Mouse (Mus musculus) liver, embryonic 12.5 days (tissue): Measurements from ENCODE around the gene Tubb4a. TPM values are rescaled to one million over a fixed set of nuclear protein-coding genes. Genes with fewer than 3 reads are reported as not detected.

Source experiments
- ATAC-seq: fragments of 200-750 bp; cut with Nextera tagmentation; 2 replicates; pipeline ENCODE4 v1.8.0; 2017; ENCODE audit warnings: moderate number of reproducible peaks, mild to moderate bottlenecking, moderate library complexity
- H3K27ac ChIP-seq: fragments of 300-500 bp; sonication (generic); 2 replicates; pipeline ENCODE4 v1.5.1; 2016; ENCODE audit warnings: mild to moderate bottlenecking
- H3K27me3 ChIP-seq: fragments of 300-500 bp; sonication (generic); replicated peaks from 2 replicates; pipeline ENCODE4 v1.6.1; 2016; ENCODE audit warnings: mild to moderate bottlenecking, moderate library complexity
- H3K36me3 ChIP-seq: fragments of 300-500 bp; sonication (generic); 2 replicates; pipeline ENCODE4 v1.6.1; 2016; ENCODE audit warnings: mild to moderate bottlenecking, moderate library complexity
- H3K4me1 ChIP-seq: fragments of 300-500 bp; sonication (generic); 2 replicates; pipeline ENCODE4 v1.6.1; 2016
- H3K4me2 ChIP-seq: fragments of 300-500 bp; sonication (generic); 2 replicates; pipeline ENCODE4 v1.6.1; 2016; ENCODE audit warnings: mild to moderate bottlenecking, moderate library complexity
- H3K4me3 ChIP-seq: fragments of 300-500 bp; sonication (generic); 2 replicates; pipeline ENCODE4 v1.5.1; 2016; ENCODE audit warnings: mild to moderate bottlenecking, moderate library complexity
- H3K9ac ChIP-seq: fragments of 300-500 bp; sonication (generic); 2 replicates; pipeline ENCODE4 v1.6.1; 2016; ENCODE audit warnings: mild to moderate bottlenecking, moderate library complexity
- H3K9me3 ChIP-seq: fragments of 300-500 bp; sonication (generic); replicated peaks from 2 replicates; pipeline ENCODE4 v1.6.1; 2016; ENCODE audit warnings: mild to moderate bottlenecking, moderate library complexity
- WGBS: fragments of 180-500 bp; shearing (Covaris S2); methylation state at CpG from one replicate; pipeline ENCODE4 v1.1.7; 2016; ENCODE audit not compliant: insufficient replicate concordance; 5-methylcytosine and 5-hydroxymethylcytosine counted together
- polyA plus RNA-seq: library from polyadenylated mRNA; unstranded; fragments of >200 nt; fragmentation: Nextera tagmentation; extraction: Ambion mirVana; gene quantifications from 2 replicates; pipeline ENCODE4 v1.2.1, GENCODE M21; 2016

Gene Tubb4a
- polyA plus RNA-seq, 1 experiment from 2014 or later: 1.1 TPM

DNA sequence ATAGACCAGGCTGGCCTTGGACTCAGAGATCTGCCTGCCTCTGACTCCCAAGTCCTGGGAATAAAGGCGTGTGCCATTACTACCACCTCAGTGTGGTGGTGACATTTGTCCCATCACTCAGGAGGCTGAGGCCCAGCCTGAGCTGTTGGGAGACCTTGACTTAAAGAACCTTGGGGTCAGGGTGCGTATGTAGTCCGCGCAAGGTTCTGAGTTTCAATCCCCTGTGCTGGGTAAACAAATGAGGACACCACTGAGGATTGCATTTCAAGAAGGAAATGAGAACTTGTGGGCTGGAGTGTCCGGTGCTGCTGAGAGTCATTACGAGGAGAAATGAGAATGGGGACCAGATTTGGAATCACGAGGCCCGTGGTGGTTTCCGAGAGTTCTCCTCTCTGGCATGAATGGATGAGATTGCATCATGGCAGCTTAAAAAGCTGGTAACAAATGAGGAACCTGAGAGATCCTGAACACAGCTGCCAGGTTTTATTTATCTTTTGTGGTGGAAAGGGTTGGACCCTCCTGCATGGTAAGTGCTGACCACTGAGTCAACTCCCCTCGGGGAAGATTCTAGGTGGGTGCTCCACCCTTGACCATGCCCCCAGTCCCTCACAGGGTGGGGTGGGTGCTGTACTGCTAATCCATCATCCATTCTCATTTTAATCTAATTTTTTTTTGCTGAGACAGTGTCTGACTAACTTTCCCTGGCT lies 25.3 kb upstream of the Tubb4a start:
- ATAC-seq: no peak
- peaks cover 5% of the 10 kb centered on the region; the same call in 1 of the 2 replicates for H3K4me1 ChIP-seq
- H3K27me3 ChIP-seq: peaks cover 34% of the 10 kb centered on the region
- H3K4me2 ChIP-seq: no peak overlapping the region
- H3K9me3 ChIP-seq: no peaks in the 10 kb centered on the region
- H3K36me3 ChIP-seq: no peaks in the 10 kb centered on the region
- 58% methylated on average over 10 of the region's 10 CpGs for WGBS
- H3K9ac ChIP-seq: no peak overlapping the region
- H3K4me3 ChIP-seq: no peak overlapping the region
- no peak overlapping the region for H3K27ac ChIP-seq

DNA sequence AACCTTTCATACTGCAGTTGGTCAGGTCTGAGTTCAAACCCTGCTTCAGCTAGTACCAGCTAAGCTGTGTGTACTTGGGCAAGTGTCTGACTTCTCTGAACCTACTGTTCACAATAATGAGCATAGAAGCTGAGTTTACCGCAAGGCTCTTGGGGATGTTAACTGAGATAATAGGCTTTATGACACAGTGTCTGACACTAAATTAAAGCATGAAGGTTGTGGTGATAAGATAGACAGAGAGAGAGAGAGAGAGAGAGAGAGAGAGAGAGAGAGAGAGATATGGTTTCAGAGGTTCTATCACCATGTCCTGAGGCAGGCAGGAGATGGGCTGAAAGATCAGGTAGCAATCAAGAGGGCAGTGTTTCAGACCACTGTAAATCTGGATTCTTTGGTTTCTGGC lies 22.4 kb upstream of the Tubb4a start:
- Histone ChIP-seq H3K27me3 (peaks cover 40% of the 10 kb centered on the region), H3K27ac (no peak overlapping the region), H3K9ac (no peak overlapping the region), H3K4me1 (peaks cover 22% of the 10 kb centered on the region), H3K36me3 (no peaks in the 10 kb centered on the region), H3K4me3 (no peak overlapping the region), H3K9me3 (no peaks in the 10 kb centered on the region), H3K4me2 (no peak overlapping the region)
- WGBS: 39% methylated on average over 1 of the region's 1 CpGs
- no peak for ATAC-seq

DNA sequence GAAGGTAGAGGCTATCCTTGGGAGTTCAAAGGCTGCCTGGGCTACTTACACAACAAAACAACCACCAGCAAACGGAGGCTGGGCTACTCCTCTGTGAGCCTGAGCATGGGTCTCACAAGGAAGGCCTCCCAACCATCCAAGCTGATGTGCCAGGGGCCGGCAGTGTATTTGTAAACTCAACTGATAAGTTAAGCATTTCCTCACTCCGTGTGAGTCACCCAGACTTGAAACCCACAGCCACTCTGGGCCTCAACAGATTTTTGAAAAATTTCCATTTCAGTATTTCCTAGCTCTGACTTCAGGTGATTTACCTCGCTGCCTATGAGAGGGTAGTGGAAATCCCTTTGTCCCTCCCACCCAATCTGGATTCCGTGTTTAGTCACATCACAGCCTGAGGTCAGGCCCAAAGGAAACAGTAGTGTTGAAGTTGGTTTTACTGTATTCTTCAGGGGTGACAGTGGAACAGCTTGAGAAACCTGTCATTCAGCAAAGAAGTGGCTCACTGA lies 21.1 kb upstream of the Tubb4a start:
- Histone ChIP-seq H3K36me3 (no peaks in the 10 kb centered on the region), H3K9me3 (no peaks in the 10 kb centered on the region), H3K4me2 (no peak overlapping the region), H3K9ac (no peak overlapping the region), H3K4me1 (peaks cover 32% of the 10 kb centered on the region), H3K27me3 (peaks cover 42% of the 10 kb centered on the region), H3K4me3 (no peak overlapping the region), H3K27ac (no peak overlapping the region)
- no peak for ATAC-seq
- WGBS: 30% methylated on average over 5 of the region's 5 CpGs

DNA sequence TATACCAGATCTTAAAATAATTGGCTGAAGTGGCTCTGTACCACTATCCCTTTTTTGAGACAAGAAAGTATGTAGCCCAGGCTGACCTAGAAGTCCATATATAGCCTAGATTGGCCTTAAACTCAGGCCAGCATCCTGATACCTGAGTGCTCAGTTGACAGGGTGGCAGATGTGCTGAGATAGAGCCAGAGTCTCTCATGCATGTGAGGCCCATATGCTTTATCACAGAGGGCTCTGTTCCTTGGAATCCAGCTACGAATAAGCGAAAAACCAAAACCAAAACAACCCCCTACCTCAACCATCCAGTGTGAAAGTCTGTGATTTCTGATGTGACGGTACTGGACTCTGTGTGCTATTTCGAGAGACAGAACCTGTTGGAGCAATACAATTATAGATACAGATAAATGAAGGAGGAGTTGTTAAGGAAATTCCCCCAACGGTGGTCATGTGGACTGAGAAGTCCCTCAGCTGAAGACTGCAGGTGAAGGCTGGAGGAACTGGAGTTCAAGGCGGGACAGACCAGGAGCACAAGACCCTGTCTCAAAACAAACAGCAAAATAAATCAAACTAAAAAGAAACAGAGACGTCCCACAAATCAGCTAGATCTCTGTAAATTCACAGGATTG lies 20.6 kb upstream of the Tubb4a start:
- WGBS: 59% methylated on average over 7 of the region's 7 CpGs
- ATAC-seq: no peak
- H3K4me2 ChIP-seq: no peak overlapping the region
- no peak overlapping the region for H3K4me3 ChIP-seq
- H3K9me3 ChIP-seq: no peaks in the 10 kb centered on the region
- H3K27ac ChIP-seq: no peak overlapping the region
- peaks cover 35% of the 10 kb centered on the region for H3K4me1 ChIP-seq
- no peak overlapping the region for H3K9ac ChIP-seq
- H3K36me3 ChIP-seq: no peaks in the 10 kb centered on the region
- peaks cover 42% of the 10 kb centered on the region for H3K27me3 ChIP-seq

DNA sequence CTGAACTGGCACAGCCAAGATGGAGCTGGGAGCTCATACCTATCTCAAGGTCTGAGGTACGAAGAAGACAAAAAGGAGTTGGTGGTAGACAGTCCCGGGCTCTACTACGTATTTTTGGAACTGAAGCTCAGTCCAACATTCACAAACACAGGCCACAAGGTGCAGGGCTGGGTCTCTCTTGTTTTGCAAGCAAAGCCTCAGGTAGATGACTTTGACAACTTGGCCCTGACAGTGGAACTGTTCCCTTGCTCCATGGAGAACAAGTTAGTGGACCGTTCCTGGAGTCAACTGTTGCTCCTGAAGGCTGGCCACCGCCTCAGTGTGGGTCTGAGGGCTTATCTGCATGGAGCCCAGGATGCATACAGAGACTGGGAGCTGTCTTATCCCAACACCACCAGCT lies 19.5 kb upstream of the Tubb4a start:
- WGBS: 70% methylated on average over 5 of the region's 5 CpGs
- ATAC-seq: no peak
- no peak overlapping the region for H3K4me2 ChIP-seq
- no peak overlapping the region for H3K27ac ChIP-seq
- H3K9ac ChIP-seq: no peak overlapping the region
- H3K9me3 ChIP-seq: no peaks in the 10 kb centered on the region
- H3K27me3 ChIP-seq: peaks cover 45% of the 10 kb centered on the region
- H3K4me1 ChIP-seq: peaks cover 35% of the 10 kb centered on the region
- no peak overlapping the region for H3K4me3 ChIP-seq
- H3K36me3 ChIP-seq: no peaks in the 10 kb centered on the region

DNA sequence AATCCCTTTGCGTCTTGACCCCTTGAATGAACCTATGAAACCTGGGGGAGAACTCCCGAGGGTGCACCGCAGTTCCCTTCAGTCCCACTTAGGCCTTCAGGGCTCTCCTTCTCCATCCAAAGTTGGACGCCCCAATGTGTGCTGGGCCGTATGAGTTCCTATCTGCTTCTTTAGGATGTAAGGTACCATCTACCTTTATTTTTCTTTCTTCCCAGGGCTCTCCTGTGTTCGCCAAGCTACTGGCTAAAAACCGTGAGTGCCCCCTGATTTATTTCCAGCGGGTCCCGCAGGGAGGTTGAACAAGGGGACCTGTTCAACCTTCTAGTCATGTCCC lies 18.4 kb upstream of the Tubb4a start:
- Histone ChIP-seq H3K4me1 (peaks cover 35% of the 10 kb centered on the region), H3K36me3 (no peaks in the 10 kb centered on the region), H3K9ac (no peak overlapping the region), H3K27me3 (peaks cover 49% of the 10 kb centered on the region), H3K27ac (no peak overlapping the region), H3K9me3 (no peaks in the 10 kb centered on the region), H3K4me3 (peak overlapping the region; percentile 58), H3K4me2 (peak overlapping the region; percentile 80)
- WGBS: 17% methylated on average over 9 of the region's 9 CpGs
- ATAC-seq: no peak

DNA sequence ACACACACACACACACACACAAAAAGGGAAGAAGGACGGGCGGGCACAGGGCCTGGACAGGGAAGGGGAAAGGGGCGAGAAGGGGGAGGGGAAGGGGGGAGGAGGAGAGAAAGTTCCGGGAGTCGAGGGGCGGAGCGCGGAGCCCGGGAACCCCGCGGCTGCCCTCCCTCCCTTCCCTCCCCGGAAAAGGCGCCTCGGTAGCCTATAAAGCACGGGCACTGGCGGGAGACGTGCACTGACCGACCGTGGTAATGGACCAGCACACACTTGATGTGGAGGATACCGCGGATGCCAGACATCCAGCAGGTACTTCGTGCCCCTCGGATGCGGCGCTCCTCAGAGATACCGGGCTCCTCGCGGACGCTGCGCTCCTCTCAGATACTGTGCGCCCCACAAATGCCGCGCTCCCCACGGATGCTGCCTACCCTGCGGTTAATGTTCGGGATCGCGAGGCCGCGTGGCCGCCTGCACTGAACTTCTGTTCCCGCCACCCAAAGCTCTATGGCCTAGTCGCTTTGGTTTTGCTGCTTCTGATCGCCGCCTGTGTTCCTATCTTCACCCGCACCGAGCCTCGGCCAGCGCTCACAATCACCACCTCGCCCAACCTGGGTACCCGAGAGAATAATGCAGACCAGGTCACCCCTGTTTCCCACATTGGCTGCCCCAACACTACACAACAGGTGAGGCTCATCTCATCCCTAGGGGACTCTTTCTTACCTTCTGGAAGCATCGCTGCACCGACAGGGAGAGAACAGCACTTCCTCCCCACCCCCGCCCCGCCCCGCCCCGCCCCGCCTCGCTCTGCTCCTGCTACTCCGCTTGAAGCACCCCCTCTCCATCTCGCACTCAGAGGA lies 17.8 kb upstream of the Tubb4a start, which contains the start of gene Tnfsf9:
Tnfsf9 (plus strand) TSS at position 145 of the 854 bp plus-strand sequence.
- H3K27ac ChIP-seq: 0 out of 2 replicates have a peak within 1 kb of the TSS, but pooled peaks have one; percentile 54
- H3K9ac ChIP-seq: peak within 1 kb of the TSS; percentile 53
- WGBS: under 1% methylated on average over 58 of the region's 61 CpGs

DNA sequence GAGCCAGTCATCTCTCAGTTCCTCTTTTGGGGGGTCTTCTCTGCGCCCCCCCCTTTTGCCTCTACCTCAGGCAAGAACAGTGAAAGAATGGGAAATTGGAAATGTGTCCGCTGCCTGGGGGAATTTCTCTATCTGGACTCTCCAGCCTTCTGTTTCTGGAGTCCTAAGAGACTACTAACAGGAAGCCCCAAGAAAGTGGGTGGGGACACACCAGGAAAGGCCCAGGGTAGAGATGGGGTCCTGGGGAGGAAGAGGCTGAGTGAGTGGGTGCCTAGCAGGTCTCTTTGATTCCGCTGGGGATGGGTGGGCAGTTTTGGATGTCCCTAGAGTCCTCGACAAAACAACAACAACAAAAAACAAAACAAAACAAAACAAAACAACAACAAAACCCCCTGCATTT lies 16.9 kb upstream of the Tubb4a start:
- 27% methylated on average over 4 of the region's 4 CpGs for WGBS
- no peak overlapping the region for H3K9ac ChIP-seq

More for the DNA sequence above, 17.8 kb upstream of the Tubb4a start, which contains the start of gene Tnfsf9:
- peak within 1 kb of the TSS; percentile 80 for H3K4me2 ChIP-seq
- H3K4me1 ChIP-seq: peaks cover 37% of the 10 kb centered on the region
- H3K36me3 ChIP-seq: no peaks in the 10 kb centered on the region
- H3K4me3 ChIP-seq: peak within 1 kb of the TSS; percentile 58
- peaks cover 49% of the 10 kb centered on the region for H3K27me3 ChIP-seq
- ATAC-seq: peak; percentile 42
- no peaks in the 10 kb centered on the region for H3K9me3 ChIP-seq

DNA sequence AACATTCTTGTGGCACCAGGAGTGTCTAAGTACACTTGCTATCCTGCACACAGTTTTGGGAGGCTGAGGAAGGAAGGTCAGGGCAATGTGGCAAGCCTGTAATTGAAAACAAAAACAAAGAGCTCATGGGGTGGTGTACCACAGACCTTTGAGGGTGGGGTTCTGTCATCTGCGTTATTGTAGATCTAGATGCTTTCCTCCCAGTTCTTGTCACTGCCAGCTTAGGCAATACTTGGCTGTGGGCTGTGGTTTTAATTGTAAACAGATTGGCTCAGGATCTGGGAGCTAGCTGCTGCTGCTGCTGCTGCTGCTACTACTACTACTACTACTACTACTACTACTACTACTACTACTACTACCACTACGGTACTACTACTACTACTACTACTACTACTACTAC lies 14.7 kb upstream of the Tubb4a start:
- H3K4me2 ChIP-seq: no peak overlapping the region

More for the DNA sequence above, 16.9 kb upstream of the Tubb4a start:
- peaks cover 49% of the 10 kb centered on the region for H3K27me3 ChIP-seq
- H3K9me3 ChIP-seq: no peaks in the 10 kb centered on the region
- no peak overlapping the region for H3K27ac ChIP-seq
- H3K4me1 ChIP-seq: peaks cover 42% of the 10 kb centered on the region
- H3K4me2 ChIP-seq: peak overlapping the region; percentile 80
- H3K4me3 ChIP-seq: peak overlapping the region; percentile 58; the same call in 1 of the 2 replicates
- no peaks in the 10 kb centered on the region for H3K36me3 ChIP-seq
- no peak for ATAC-seq

DNA sequence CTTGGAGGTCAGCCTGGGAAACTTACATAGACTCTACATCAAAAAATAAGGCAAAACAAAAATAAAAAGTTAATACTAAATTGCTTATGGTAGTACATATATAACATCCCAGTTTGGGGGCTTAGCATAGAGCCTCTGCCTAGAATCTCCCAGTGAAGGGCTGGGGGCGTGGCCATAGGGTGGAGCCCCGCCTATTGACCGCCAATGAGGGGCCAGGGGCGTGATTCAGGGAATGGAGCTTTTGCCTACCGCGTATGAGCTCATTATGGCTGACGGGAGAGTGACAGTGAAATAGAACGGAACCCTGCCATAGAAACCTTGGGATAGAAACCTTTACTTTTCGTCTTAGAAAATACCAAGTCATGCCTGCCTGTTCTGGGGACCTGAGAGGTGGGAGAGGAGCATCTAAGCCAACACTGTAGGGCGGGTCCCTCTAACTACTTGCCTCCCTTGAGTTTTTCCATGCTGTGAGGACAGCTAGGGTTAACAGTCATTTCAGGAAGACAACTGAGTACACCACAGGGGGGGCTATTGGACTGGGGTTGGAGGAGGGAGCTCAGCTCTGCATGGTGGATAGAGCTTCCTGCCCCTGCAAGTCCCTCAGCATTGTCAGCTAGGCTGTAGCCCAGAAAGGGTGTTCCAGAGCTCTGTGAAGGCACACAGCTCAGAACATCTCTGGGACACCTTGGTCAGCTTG lies 12.2 kb upstream of the Tubb4a start:
- Histone ChIP-seq H3K27me3 (peaks cover 29% of the 10 kb centered on the region), H3K4me2 (peak overlapping the region; percentile 51), H3K36me3 (no peaks in the 10 kb centered on the region), H3K4me1 (peaks cover 36% of the 10 kb centered on the region), H3K9ac (no peak overlapping the region), H3K27ac (no peak overlapping the region), H3K4me3 (peak overlapping the region; percentile 2; the same call in 1 of the 2 replicates), H3K9me3 (no peaks in the 10 kb centered on the region)
- peak; percentile 66 for ATAC-seq
- 2% methylated on average over 10 of the region's 10 CpGs for WGBS

More for the DNA sequence above, 14.7 kb upstream of the Tubb4a start:
- Histone ChIP-seq H3K27me3 (peaks cover 45% of the 10 kb centered on the region), H3K9ac (no peak overlapping the region), H3K4me1 (peaks cover 44% of the 10 kb centered on the region), H3K36me3 (no peaks in the 10 kb centered on the region), H3K4me3 (no peak overlapping the region), H3K27ac (no peak overlapping the region), H3K9me3 (no peaks in the 10 kb centered on the region)
- 60% methylated on average over 2 of the region's 2 CpGs for WGBS
- ATAC-seq: no peak

DNA sequence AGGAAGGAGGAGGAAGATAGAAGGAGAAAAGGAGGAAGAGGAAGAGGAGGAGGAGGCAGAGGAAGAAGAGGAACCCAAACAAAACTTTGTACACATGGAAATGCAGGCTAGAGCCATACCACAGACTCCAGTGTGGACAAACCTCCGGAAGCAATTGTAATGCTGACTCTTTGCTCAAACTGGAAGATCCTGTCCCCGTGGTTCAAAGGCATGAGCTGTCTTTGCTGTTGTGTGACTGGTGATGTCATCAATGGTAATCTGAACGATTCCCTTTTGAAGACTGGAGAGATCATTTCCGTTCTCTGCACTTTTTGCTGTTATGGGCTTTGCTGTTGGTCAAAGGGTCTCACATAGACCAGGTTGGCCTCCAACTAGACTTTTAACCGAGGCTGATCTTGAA lies 10.7 kb upstream of the Tubb4a start:
- Histone ChIP-seq H3K9me3 (no peaks in the 10 kb centered on the region), H3K36me3 (no peaks in the 10 kb centered on the region), H3K4me1 (peaks cover 25% of the 10 kb centered on the region), H3K27me3 (peaks cover 16% of the 10 kb centered on the region), H3K27ac (no peak overlapping the region), H3K4me2 (no peak overlapping the region), H3K9ac (no peak overlapping the region), H3K4me3 (no peak overlapping the region)
- WGBS: 45% methylated on average over 5 of the region's 5 CpGs
- no peak for ATAC-seq
